Mouse (Mus musculus): ENCODE measurements around the gene Cdk2ap2. TPM values are rescaled to one million over a fixed set of nuclear protein-coding genes. Genes with fewer than 3 reads are reported as not detected.

Gene Cdk2ap2
- total and polyA plus RNA-seq, 2 experiments from 2014 or later = 37.4 to 60.5 TPM

- Histone ChIP-seq H3K36me3 (ENCODE audit: insufficient read depth, low read length) (peaks cover under 1% of the 10 kb centered on the region; the same call in 1 of the 2 replicates), H3K27me3 (ENCODE audit: insufficient read depth, low read length) (no peaks in the 10 kb centered on the region), H3K4me1 (ENCODE audit: insufficient read depth, low read length) (peaks cover 7% of the 10 kb centered on the region; the same call in 1 of the 2 replicates), H3K4me3 (ENCODE audit: low read depth, low read length) (no peak overlapping the region), H3K9ac (replicated peaks; ENCODE audit: low read length, poor library complexity, severe bottlenecking) (no peak overlapping the region), H3K9me3 (ENCODE audit: low read length) (no peaks in the 10 kb centered on the region), H3K27ac (ENCODE audit: low read depth, low read length) (no peak overlapping the region), H3K4me2 (ENCODE audit: low read depth, low read length, poor library complexity, severe bottlenecking) (no peak overlapping the region)
- WGBS = 84% methylated on average over 16 of the region's 16 CpGs
- ATAC-seq (ENCODE audit: low FRiP score) (no peak), DNase-seq (ENCODE audit: low spot score) (no peak)
- TF ChIP-seq CTCF (IDR thresholded peaks at IDR 0.05) = no peak
Observed at GRCm38 (mm10) chr19:4144550-4145498, 47.8 kb downstream of the Cdk2ap2 start.

- H3K9ac ChIP-seq (replicated peaks; ENCODE audit: low read length, poor library complexity, severe bottlenecking) = no peak overlapping the region
- no peaks in the 10 kb centered on the region for H3K9me3 ChIP-seq (ENCODE audit: low read length)
- ATAC-seq (ENCODE audit: low FRiP score) = no peak
- no peak overlapping the region for H3K4me3 ChIP-seq (ENCODE audit: low read depth, low read length)
- DNase-seq (ENCODE audit: low spot score) = no peak
- WGBS = 84% methylated on average over 5 of the region's 5 CpGs
- no peak overlapping the region for H3K27ac ChIP-seq (ENCODE audit: low read depth, low read length)
- H3K27me3 ChIP-seq (ENCODE audit: insufficient read depth, low read length) = no peaks in the 10 kb centered on the region
- H3K4me1 ChIP-seq (ENCODE audit: insufficient read depth, low read length) = peaks cover 7% of the 10 kb centered on the region; the same call in 1 of the 2 replicates
- no peak overlapping the region for H3K4me2 ChIP-seq (ENCODE audit: low read depth, low read length, poor library complexity, severe bottlenecking)
- H3K36me3 ChIP-seq (ENCODE audit: insufficient read depth, low read length) = peaks cover 7% of the 10 kb centered on the region
- no peak for TF ChIP-seq CTCF (IDR thresholded peaks at IDR 0.05)
Observed at GRCm38 (mm10) chr19:4145936-4146335, 49.0 kb downstream of the Cdk2ap2 start.

- DNase-seq (ENCODE audit: low spot score) (no peak), ATAC-seq (ENCODE audit: low FRiP score) (no peak)
- Histone ChIP-seq H3K9me3 (ENCODE audit: low read length) (no peaks in the 10 kb centered on the region), H3K4me1 (ENCODE audit: insufficient read depth, low read length) (peaks cover 7% of the 10 kb centered on the region; the same call in 1 of the 2 replicates), H3K4me2 (ENCODE audit: low read depth, low read length, poor library complexity, severe bottlenecking) (no peak overlapping the region), H3K36me3 (ENCODE audit: insufficient read depth, low read length) (peaks cover 12% of the 10 kb centered on the region), H3K27ac (ENCODE audit: low read depth, low read length) (no peak overlapping the region), H3K27me3 (ENCODE audit: insufficient read depth, low read length) (no peaks in the 10 kb centered on the region), H3K9ac (replicated peaks; ENCODE audit: low read length, poor library complexity, severe bottlenecking) (no peak overlapping the region), H3K4me3 (ENCODE audit: low read depth, low read length) (no peak overlapping the region)
- no peak for TF ChIP-seq CTCF (IDR thresholded peaks at IDR 0.05)
- WGBS = 63% methylated on average over 12 of the region's 12 CpGs
Observed at GRCm38 (mm10) chr19:4146366-4147021, 49.5 kb downstream of the Cdk2ap2 start.

GRCm38 (mm10) chr19:4147022-4147405, 50.0 kb downstream of the Cdk2ap2 start:
- Histone ChIP-seq H3K4me1 (ENCODE audit: insufficient read depth, low read length) (peaks cover 7% of the 10 kb centered on the region; the same call in 1 of the 2 replicates), H3K9me3 (ENCODE audit: low read length) (no peaks in the 10 kb centered on the region), H3K9ac (replicated peaks; ENCODE audit: low read length, poor library complexity, severe bottlenecking) (no peak overlapping the region), H3K36me3 (ENCODE audit: insufficient read depth, low read length) (peaks cover 15% of the 10 kb centered on the region), H3K27me3 (ENCODE audit: insufficient read depth, low read length) (no peaks in the 10 kb centered on the region), H3K4me3 (ENCODE audit: low read depth, low read length) (no peak overlapping the region), H3K4me2 (ENCODE audit: low read depth, low read length, poor library complexity, severe bottlenecking) (no peak overlapping the region), H3K27ac (ENCODE audit: low read depth, low read length) (no peak overlapping the region)
- DNase-seq (ENCODE audit: low spot score) (no peak), ATAC-seq (ENCODE audit: low FRiP score) (no peak)
- no peak for TF ChIP-seq CTCF (IDR thresholded peaks at IDR 0.05)
- 33% methylated on average over 3 of the region's 3 CpGs for WGBS

- Histone ChIP-seq H3K27me3 (ENCODE audit: insufficient read depth, low read length) (no peaks in the 10 kb centered on the region), H3K9me3 (ENCODE audit: low read length) (no peaks in the 10 kb centered on the region), H3K4me2 (ENCODE audit: low read depth, low read length, poor library complexity, severe bottlenecking) (peak overlapping the region; percentile 91), H3K4me1 (ENCODE audit: insufficient read depth, low read length) (peaks cover 7% of the 10 kb centered on the region; the same call in 1 of the 2 replicates), H3K4me3 (ENCODE audit: low read depth, low read length) (peak overlapping the region; percentile 88), H3K36me3 (ENCODE audit: insufficient read depth, low read length) (peaks cover 16% of the 10 kb centered on the region), H3K27ac (ENCODE audit: low read depth, low read length) (peak overlapping the region; percentile 43; the same call in 1 of the 2 replicates), H3K9ac (replicated peaks; ENCODE audit: low read length, poor library complexity, severe bottlenecking) (peak overlapping the region; percentile 94; the same call in 1 of the 2 replicates)
- DNase-seq (ENCODE audit: low spot score) (no peak), ATAC-seq (ENCODE audit: low FRiP score) (no peak)
- TF ChIP-seq CTCF (IDR thresholded peaks at IDR 0.05) = no peak
- WGBS = 28% methylated on average over 9 of the region's 9 CpGs
Observed at GRCm38 (mm10) chr19:4147782-4148490, 51.0 kb downstream of the Cdk2ap2 start.

Measured in midbrain, postnatal 0 days (tissue).